Mouse (Mus musculus) midbrain, embryonic 14.5 days (tissue): ENCODE measurements around the gene Oog4. TPM values are rescaled to one million over a fixed set of nuclear protein-coding genes. Genes with fewer than 3 reads are reported as not detected.
A peak's percentile ranks its signal among the peaks of the same experiment; 100 is the strongest.
"Not testable (repeated sequence)": the region's sequence is repeated elsewhere in the genome, so short reads cannot be mapped to it uniquely, and the experiment has no call there.

Experiments
- ATAC-seq: fragments of 200-750 bp; cut with Nextera tagmentation; 2 replicates; pipeline ENCODE4 v1.8.0; 2017; ENCODE audit warnings: moderate number of reproducible peaks, moderate library complexity; ENCODE audit not compliant: low FRiP score, low TSS enrichment
- DNase-seq: peaks from one replicate; pipeline ENCODE4 v3.0.0-alpha.2; 2015
- H3K27ac ChIP-seq: fragments of 300-500 bp; sonication (generic); replicated peaks from 2 replicates; pipeline ENCODE4 v1.5.1; 2014; ENCODE audit warnings: mild to moderate bottlenecking, low read depth, low read length, moderate library complexity
- H3K27me3 ChIP-seq: fragments of 300-500 bp; sonication (generic); 2 replicates; pipeline ENCODE4 v1.6.1; 2014; ENCODE audit warnings: low read length, control low read depth, mixed read lengths; ENCODE audit not compliant: control insufficient read depth, insufficient read depth
- H3K36me3 ChIP-seq: fragments of 300-500 bp; sonication (generic); 2 replicates; pipeline ENCODE4 v1.6.1; 2014; ENCODE audit warnings: low read length, control low read depth; ENCODE audit not compliant: control insufficient read depth, insufficient read depth
- H3K4me1 ChIP-seq: fragments of 300-500 bp; sonication (generic); 2 replicates; pipeline ENCODE4 v1.6.1; 2014; ENCODE audit warnings: mild to moderate bottlenecking, antibody characterized with exemption, low read length, control low read depth; ENCODE audit not compliant: control insufficient read depth, insufficient read depth
- H3K4me2 ChIP-seq: fragments of 300-500 bp; sonication (generic); 2 replicates; pipeline ENCODE4 v1.6.1; 2014; ENCODE audit warnings: mild to moderate bottlenecking, low read length, moderate library complexity
- H3K4me3 ChIP-seq: fragments of 300-500 bp; sonication (generic); replicated peaks from 2 replicates; pipeline ENCODE4 v1.5.1; 2014; ENCODE audit warnings: low read depth, low read length
- H3K9ac ChIP-seq: fragments of 300-500 bp; sonication (generic); replicated peaks from 2 replicates; pipeline ENCODE4 v1.6.1; 2014; ENCODE audit warnings: mild to moderate bottlenecking, low read length, moderate library complexity
- H3K9me3 ChIP-seq: fragments of 300-500 bp; sonication (generic); 2 replicates; pipeline ENCODE4 v1.6.1; 2016; ENCODE audit warnings: low read length, control low read depth, mixed read lengths; ENCODE audit not compliant: control insufficient read depth
- WGBS: fragments of 180-500 bp; shearing (Covaris S2); extraction: QIAGEN DNeasy Blood & Tissue Kit; methylation state at CpG from one replicate; pipeline ENCODE4 v1.1.7; 2014; 5-methylcytosine and 5-hydroxymethylcytosine counted together
- polyA plus RNA-seq: library from polyadenylated mRNA; unstranded; fragments of >200 nt; fragmentation: Nextera tagmentation; extraction: Ambion mirVana; gene quantifications from 2 replicates; pipeline ENCODE4 v1.2.1, GENCODE M21; 2014

Oog4 gene
- polyA plus RNA-seq: not detected in 2 replicates

GRCm38 (mm10) chr4:143450224-143450623, at the start of gene Oog4:
Oog4 (minus strand) TSS chr4:143450324.
- H3K9ac ChIP-seq: no peak within 1 kb of the TSS
- H3K9me3 ChIP-seq: peaks cover 3% of the 10 kb centered on the region; the same call in 1 of the 2 replicates
- WGBS: 85% methylated on average over 3 of the region's 3 CpGs
- no peaks in the 10 kb centered on the region for H3K36me3 ChIP-seq
- no peaks in the 10 kb centered on the region for H3K4me1 ChIP-seq
- H3K4me2 ChIP-seq: no peak within 1 kb of the TSS
- H3K4me3 ChIP-seq: no peak within 1 kb of the TSS
- ATAC-seq: no peak
- no peak for DNase-seq
- H3K27ac ChIP-seq: no peak within 1 kb of the TSS
- no peaks in the 10 kb centered on the region for H3K27me3 ChIP-seq

DNA sequence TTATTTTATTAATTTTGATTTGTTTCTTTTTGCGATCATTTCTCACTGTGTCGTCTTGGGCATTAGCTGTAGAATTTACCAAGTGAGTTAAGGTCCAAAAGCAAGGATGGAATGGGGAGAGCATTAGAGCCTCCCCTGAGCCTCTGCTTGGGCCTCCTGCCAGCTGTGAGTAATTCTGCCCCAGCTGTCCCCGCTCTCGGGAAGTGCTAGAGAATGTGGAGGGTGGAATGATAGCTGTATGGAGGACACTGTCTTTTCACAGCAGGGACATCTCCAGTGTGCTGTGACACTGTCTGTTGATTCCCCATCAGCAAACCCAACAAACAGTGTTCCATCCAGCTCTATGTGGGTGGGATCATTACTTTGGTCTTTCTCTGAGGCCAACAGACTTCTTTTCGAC, 23.4 kb downstream of the Oog4 start:
- H3K27ac ChIP-seq, H3K4me2 ChIP-seq, ATAC-seq, H3K4me1 ChIP-seq, H3K4me3 ChIP-seq, H3K36me3 ChIP-seq, H3K9ac ChIP-seq, DNase-seq, H3K9me3 ChIP-seq, H3K27me3 ChIP-seq: not testable (repeated sequence)
- WGBS: 84% methylated on average over 5 of the region's 5 CpGs

DNA sequence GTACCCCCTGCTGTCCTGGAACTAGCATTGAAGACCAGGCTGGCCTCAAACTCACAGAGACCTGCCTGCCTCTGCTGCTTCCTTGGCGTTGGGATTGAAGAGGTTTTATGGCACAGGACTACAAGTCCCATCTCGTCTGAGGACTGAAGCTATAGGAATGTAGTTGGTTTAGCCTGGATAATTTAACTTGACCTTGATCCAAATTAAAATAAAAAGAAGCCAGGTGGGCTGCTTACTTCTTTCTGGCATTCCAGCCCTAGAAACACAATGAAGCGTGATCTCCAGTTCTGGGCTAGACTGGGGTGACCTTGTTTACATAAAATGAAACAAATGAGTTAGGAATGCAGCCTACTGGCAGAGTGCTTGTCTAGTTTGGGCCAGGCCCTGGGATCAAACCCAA, 36.0 kb downstream of the Oog4 start:
- Histone ChIP-seq H3K4me2 (no peak overlapping the region), H3K27me3 (no peaks in the 10 kb centered on the region), H3K36me3 (peaks cover 48% of the 10 kb centered on the region), H3K4me1 (peaks cover 4% of the 10 kb centered on the region; the same call in 1 of the 2 replicates), H3K27ac (no peak overlapping the region), H3K9ac (no peak overlapping the region), H3K9me3 (peaks cover 6% of the 10 kb centered on the region; the same call in 1 of the 2 replicates), H3K4me3 (no peak overlapping the region)
- WGBS: over 99% methylated on average over 3 of the region's 3 CpGs
- ATAC-seq (no peak), DNase-seq (no peak)

DNA sequence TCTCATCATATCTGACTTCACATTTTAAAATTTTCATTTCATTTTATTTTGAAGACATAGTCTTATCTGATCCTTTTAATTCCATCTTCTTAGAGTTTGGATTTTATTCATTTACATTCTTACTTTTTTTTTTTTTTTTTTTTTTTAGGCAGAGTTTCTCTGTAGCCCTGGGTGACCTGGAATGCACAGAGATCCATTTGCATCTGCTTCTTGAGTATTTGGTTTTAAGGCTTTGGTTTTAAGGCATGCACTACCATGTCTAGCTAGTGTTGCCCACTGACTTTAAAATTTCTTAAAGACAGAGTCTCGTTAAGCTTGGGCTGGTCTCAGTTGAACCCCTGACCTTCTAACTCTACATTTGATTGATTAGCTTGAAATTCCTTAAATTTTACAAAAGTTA, 36.5 kb downstream of the Oog4 start:
- peak overlapping the region; percentile 59 for H3K4me2 ChIP-seq
- DNase-seq: no peak
- 100% methylated on average over 1 of the region's 1 CpGs for WGBS

DNA sequence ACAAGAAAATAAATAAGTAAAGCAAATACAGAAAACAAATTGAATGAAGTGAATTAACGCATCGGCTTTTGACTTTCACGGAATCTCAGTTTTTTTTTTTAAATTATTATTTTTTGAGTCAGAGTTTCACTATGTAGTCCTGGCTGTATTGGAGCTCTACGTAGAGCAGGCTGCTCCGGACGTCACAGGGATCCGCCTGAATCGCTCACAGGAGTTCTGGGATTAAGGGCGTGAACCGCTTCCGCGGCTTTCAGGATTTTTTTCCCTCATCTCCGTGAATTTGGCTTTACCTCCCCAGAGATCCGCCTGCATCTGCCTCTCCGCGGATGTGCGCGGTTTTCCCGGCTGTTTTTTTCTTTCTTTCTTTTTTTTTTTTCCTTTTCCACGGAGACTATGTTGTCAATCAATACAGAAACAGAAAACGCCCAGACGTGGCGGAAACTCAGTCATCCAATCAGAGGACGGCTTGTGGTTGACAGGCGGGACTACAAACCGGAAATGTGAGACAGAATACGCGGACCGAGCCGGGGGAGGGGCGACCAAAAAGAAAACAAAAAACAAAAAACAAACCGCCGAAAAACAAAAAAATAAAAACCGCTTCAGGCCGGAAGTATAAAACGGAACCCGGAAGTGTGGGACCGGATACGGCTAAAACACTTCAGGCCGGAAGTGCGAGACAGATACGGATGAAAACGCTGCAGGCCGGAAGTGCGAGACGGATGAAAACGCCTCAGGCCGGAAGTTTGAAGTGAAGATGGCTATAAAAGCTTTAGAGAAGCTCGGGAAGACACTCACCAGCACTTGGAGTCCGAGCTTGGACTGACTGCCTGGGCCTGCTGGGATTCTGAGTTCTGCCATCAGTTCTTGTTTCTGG, 37.7 kb downstream of the Oog4 start, which contains the start of gene Pramef8:
TSS of gene Pramef8 (plus strand) at position 208 of the 874 bp plus-strand sequence.
- H3K4me2 ChIP-seq: peak within 1 kb of the TSS; percentile 59

More for the DNA sequence above, 36.5 kb downstream of the Oog4 start:
- H3K4me3 ChIP-seq: no peak overlapping the region
- H3K27me3 ChIP-seq: no peaks in the 10 kb centered on the region
- H3K9ac ChIP-seq: no peak overlapping the region
- H3K9me3 ChIP-seq: peaks cover 6% of the 10 kb centered on the region; the same call in 1 of the 2 replicates
- ATAC-seq: no peak
- H3K27ac ChIP-seq: no peak overlapping the region
- peaks cover 4% of the 10 kb centered on the region; the same call in 1 of the 2 replicates for H3K4me1 ChIP-seq
- peaks cover 43% of the 10 kb centered on the region for H3K36me3 ChIP-seq

GRCm38 (mm10) chr4:143411566-143412218, 38.4 kb downstream of the Oog4 start:
- H3K36me3 ChIP-seq: peaks cover 24% of the 10 kb centered on the region
- no peaks in the 10 kb centered on the region for H3K27me3 ChIP-seq
- ATAC-seq (peak; percentile 41; the same call in 1 of the 2 replicates), DNase-seq (peak; percentile 11)
- peak overlapping the region; percentile 54 for H3K4me3 ChIP-seq
- H3K27ac ChIP-seq: peak overlapping the region; percentile 89
- H3K9ac ChIP-seq: peak overlapping the region; percentile 49
- WGBS: 72% methylated on average over 5 of the region's 5 CpGs
- H3K4me2 ChIP-seq: peak overlapping the region; percentile 58
- peaks cover 4% of the 10 kb centered on the region; the same call in 1 of the 2 replicates for H3K4me1 ChIP-seq
- peaks cover 6% of the 10 kb centered on the region; the same call in 1 of the 2 replicates for H3K9me3 ChIP-seq

More for the DNA sequence above, 37.7 kb downstream of the Oog4 start, which contains the start of gene Pramef8:
- peak within 1 kb of the TSS; percentile 54 for H3K4me3 ChIP-seq
- ATAC-seq (peak; percentile 93), DNase-seq (peak; percentile 96)
- peaks cover 4% of the 10 kb centered on the region; the same call in 1 of the 2 replicates for H3K4me1 ChIP-seq
- peak within 1 kb of the TSS; percentile 89 for H3K27ac ChIP-seq
- peaks cover 31% of the 10 kb centered on the region for H3K36me3 ChIP-seq
- under 1% methylated on average over 50 of the region's 50 CpGs for WGBS
- peak within 1 kb of the TSS; percentile 49 for H3K9ac ChIP-seq
- peaks cover 6% of the 10 kb centered on the region; the same call in 1 of the 2 replicates for H3K9me3 ChIP-seq
- no peaks in the 10 kb centered on the region for H3K27me3 ChIP-seq

DNA sequence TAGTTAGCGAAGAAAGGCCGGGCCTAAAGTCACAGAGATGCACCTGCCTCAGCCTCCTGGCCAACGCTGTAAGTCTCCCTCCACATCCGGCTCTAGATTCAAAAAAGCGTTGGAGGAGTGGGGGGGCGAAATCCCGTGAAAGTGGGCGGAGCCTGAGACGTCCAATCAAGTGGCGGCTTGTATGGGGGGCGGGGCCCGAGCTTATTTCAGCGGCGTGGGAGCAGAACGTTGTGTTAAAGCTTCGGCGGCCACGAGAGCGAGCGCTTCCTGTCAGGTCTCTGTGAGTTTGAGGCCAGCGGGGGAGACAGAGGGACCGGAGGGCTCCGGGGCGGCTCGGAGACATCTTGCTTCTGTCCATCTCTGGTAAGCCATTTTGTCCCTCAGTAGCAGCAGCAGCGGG, 55.9 kb downstream of the Oog4 start, which contains the start of gene Pramel1:
TSS of gene Pramel1 (plus strand) at position 248 of the 400 bp plus-strand sequence.
- Histone ChIP-seq H3K27ac (no peak within 1 kb of the TSS), H3K4me3 (no peak within 1 kb of the TSS), H3K27me3 (no peaks in the 10 kb centered on the region), H3K4me2 (no peak within 1 kb of the TSS), H3K9me3 (peaks cover 4% of the 10 kb centered on the region; the same call in 1 of the 2 replicates), H3K4me1 (no peaks in the 10 kb centered on the region), H3K9ac (no peak within 1 kb of the TSS), H3K36me3 (no peaks in the 10 kb centered on the region)
- ATAC-seq (no peak), DNase-seq (no peak)
- 83% methylated on average over 26 of the region's 26 CpGs for WGBS

DNA sequence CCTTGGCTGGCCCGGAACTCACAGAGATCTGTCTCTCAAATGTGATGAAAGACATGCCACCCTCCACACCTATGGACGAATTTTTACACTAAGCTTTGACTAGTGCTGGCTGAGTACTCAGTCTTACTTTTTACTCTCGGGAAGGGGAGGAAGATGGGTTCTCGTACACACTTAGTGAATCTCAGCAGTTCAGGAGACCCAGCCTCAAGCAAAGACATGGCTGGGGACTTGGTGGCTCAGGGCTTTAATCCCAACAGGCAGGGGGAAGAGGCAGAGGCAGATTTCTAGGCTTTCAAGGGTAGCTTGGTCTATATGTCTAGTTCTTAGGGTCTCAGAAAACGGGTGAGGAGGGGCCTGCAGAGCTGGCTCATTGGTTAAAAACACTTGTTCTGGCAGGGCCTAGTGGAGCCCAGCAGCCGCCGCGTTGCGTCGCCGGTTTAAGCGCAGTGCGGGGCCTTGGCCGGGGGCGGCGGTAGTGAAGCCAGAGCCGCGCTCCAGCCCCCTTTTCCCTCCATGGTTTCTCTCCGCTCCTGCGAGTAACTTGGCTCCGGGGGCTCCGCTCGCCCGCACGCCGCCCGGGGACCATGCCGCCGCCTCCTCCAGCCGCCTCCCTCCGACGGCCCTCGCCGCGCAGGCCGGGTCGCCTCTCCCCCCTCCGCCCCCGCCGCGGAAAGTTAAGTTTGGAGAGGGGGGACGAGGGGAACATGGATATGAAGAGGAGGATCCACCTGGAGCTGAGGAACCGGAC, 61.0 kb downstream of the Oog4 start:
- Histone ChIP-seq H3K9me3 (peaks cover 3% of the 10 kb centered on the region; the same call in 1 of the 2 replicates), H3K4me2 (peak overlapping the region; percentile 51), H3K4me3 (peak overlapping the region; percentile 30), H3K27me3 (no peaks in the 10 kb centered on the region), H3K27ac (no peak overlapping the region), H3K36me3 (no peaks in the 10 kb centered on the region), H3K9ac (no peak overlapping the region), H3K4me1 (no peaks in the 10 kb centered on the region)
- DNase-seq: peak; percentile 81
- WGBS: 7% methylated on average over 37 of the region's 43 CpGs
- peak; percentile 79; the same call in 1 of the 2 replicates for ATAC-seq
